Mouse (Mus musculus): Measurements from ENCODE around the gene Phf3.
"Not testable (repeated sequence)": the region's sequence is repeated elsewhere in the genome, so short reads cannot be mapped to it uniquely, and the experiment has no call there.

Gene Phf3

DNA sequence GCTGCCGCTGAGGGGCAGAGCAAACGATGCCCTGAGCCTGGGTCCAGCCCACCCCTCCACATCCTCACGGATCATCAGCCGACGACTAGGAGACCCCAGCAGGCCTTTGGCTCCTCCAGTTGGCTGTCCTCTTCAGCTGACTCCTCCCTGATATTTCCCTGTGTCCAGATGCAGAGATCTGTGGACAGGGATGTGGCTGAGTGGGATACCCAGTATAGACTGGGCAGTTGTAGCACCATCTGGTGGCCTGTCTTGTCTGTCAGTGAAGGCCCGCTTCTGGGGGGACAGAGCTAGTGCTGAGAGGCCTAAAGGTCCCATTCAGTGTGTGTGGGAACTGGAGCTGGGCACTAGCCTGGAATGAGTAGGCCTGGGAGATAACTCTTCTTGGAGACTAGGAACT is 101.9 kb downstream of the Phf3 start:
- no peak for DNase-seq (ENCODE audit: low spot score in 2 of 2)

DNA sequence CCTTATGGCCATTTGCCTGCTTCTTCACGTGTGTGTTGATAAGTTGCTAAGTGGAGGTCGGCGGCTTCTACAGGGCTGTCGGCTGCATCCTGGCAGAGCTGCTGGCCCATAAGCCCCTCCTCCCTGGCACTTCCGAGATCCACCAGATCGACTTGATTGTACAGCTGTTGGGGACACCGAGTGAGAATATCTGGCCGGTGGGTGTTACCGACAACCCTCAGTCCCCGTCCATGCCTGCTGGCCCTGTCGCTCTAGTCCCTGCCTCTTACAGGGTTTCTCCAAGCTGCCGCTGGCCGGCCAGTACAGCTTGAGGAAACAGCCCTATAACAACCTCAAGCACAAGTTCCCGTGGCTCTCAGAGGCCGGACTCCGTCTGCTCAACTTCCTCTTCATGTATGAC is 103.1 kb downstream of the Phf3 start:
- DNase-seq (ENCODE audit: low spot score in 2 of 2) = not testable (repeated sequence)

DNA sequence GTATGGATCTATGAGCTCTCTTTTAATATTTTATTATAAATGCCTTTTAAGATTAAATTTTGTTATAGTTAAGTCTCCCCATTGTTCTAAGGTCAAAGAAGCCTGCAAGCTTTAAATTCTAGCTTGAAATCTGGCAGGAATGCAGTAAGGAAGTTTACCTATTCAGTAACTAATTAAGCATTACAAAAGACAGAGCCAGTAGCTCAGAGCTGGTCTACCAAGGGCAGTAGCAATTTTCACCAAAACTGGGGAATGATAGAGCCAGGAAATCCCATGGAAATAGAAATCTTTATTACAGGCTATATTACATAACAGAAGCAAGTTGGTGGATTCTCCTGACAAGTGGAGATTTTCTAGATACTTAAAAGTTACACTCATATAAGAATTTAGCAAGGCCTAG is 116.9 kb downstream of the Phf3 start:
- no peak for DNase-seq (ENCODE audit: low spot score in 2 of 2)

DNA sequence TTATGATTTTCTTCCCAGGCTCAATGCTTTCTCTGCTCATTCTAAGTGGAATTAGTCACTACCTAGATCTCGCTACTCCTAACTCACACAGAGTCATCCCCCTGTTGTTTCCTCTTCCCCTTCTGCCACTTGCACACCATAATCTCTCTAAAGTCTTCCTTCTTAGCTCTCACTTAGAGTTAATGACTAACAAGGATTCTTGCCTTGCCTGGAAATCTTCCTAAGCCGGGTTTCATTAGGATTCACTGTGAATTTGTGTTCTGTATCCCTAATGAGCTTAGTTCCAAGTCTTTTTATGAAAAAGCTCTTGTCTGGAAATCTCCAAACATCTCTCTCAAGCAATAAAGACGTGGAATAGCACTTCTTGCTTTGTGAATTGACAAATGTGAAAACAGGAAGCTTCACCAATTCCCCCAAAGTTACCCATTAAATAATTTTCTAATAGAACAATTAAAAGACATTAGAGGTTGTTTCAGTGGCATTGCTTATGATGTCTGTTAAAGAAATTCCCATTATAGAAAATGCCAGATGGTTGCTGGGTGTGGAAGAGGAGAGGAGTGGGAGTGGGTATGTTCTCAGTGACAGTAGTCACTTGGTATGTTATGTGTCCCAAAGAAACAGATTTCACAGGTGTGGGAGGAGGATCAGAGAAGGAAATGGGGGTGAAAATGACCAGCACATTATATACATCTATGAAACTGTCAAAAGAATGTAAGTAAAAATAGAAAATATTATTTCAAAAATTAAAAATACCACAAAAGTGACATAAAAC is 118.1 kb downstream of the Phf3 start:
- peak in 1 of 2 experiments; percentile 38 for DNase-seq (ENCODE audit: low spot score in 2 of 2)

All from left cerebral cortex, adult 9 months (tissue).